Mouse (Mus musculus) G1E (cell line): ENCODE results near the gene Zdhhc13. TPM values are rescaled to one million over a fixed set of nuclear protein-coding genes. Genes with fewer than 3 reads are reported as not detected.

Experiments used
- ATAC-seq: 2 replicates; pipeline ENCODE4 v1.8.0; 2016; ENCODE audit warnings: mild to moderate bottlenecking; ENCODE audit not compliant: insufficient number of reproducible peaks, poor library complexity, low FRiP score, severe bottlenecking; ENCODE audit errors: extremely low read depth
- DNase-seq: peaks from one replicate; pipeline ENCODE4 v3.0.0; 2012; ENCODE audit warnings: low spot score
- H3K27me3 ChIP-seq: 2 replicates; pipeline ENCODE4 v1.6.1; 2012; ENCODE audit warnings: mild to moderate bottlenecking, low read length, inconsistent platforms; ENCODE audit not compliant: insufficient read depth
- H3K36me3 ChIP-seq: replicated peaks from 2 replicates; pipeline ENCODE3; 2012; ENCODE audit warnings: mild to moderate bottlenecking, inconsistent platforms
- H3K4me1 ChIP-seq: 2 replicates; pipeline ENCODE4 v1.6.1; 2012; ENCODE audit warnings: low read depth, low read length, inconsistent platforms, mixed read lengths; ENCODE audit not compliant: insufficient read depth
- H3K4me3 ChIP-seq: 2 replicates; pipeline ENCODE4 v1.5.1; 2012; ENCODE audit warnings: low read depth, mild to moderate bottlenecking, inconsistent platforms, low read length, moderate library complexity, mixed read lengths
- H3K9me3 ChIP-seq: replicated peaks from 2 replicates; pipeline ENCODE4 v1.6.1; 2012; ENCODE audit warnings: inconsistent platforms
- CTCF ChIP-seq: IDR thresholded peaks from 2 replicates; pipeline ENCODE4 v1.5.1; 2012; ENCODE audit warnings: low read depth, low read length, inconsistent platforms, mixed read lengths
- GATA1 ChIP-seq: IDR thresholded peaks from 2 replicates; pipeline ENCODE4 v1.6.1; 2012; ENCODE audit warnings: borderline replicate concordance, low read length, inconsistent platforms, mixed read lengths
- GATA2 ChIP-seq: IDR thresholded peaks from 2 replicates; pipeline ENCODE4 v1.6.1; 2012; ENCODE audit warnings: low read depth, low read length, inconsistent platforms, borderline replicate concordance
- POLR2AphosphoS5 ChIP-seq: IDR thresholded peaks from 2 replicates; pipeline ENCODE4 v1.6.1; 2012; ENCODE audit warnings: low read depth, low read length, inconsistent platforms; ENCODE audit not compliant: insufficient replicate concordance
- TAL1 ChIP-seq: conservative IDR thresholded peaks from 2 replicates; pipeline ENCODE4 v1.6.1; 2012; ENCODE audit warnings: low read depth, low read length, inconsistent platforms, mixed read lengths
- polyA plus RNA-seq: library from polyadenylated mRNA; stranded (reverse); fragments of >175 nt; gene quantifications from 2 replicates; pipeline ENCODE4 v1.2.3, GENCODE M21; 2012
- total RNA-seq, 2 experiments: library from RNA; stranded (forward) in 1 of 2; stranded (reverse) in 1 of 2; fragments of 200-1000 nt in 1 of 2; fragments of >200 nt in 1 of 2; fragmentation: Nextera tagmentation in 1 of 2; gene quantifications; 2 replicates each; pipeline ENCODE4 v1.2.3; 2014 to 2017

The Zdhhc13 gene
- total and polyA plus RNA-seq, 3 experiments, result 6.5 to 37.5 (median 31.0) TPM

- DNase-seq (no peak), ATAC-seq (no peak)
- no peaks in the 10 kb centered on the region for H3K4me1 ChIP-seq
- peaks cover 88% of the 10 kb centered on the region for H3K36me3 ChIP-seq
- TF ChIP-seq TAL1, result no peak
- no peak for TF ChIP-seq GATA1
- no peak for TF ChIP-seq CTCF
- no peak for TF ChIP-seq GATA2
- no peak for TF ChIP-seq POLR2AphosphoS5
- no peaks in the 10 kb centered on the region for H3K9me3 ChIP-seq
- H3K4me3 ChIP-seq, result no peak overlapping the region
- no peaks in the 10 kb centered on the region for H3K27me3 ChIP-seq
These were observed 17.8 kb downstream of the Zdhhc13 start for GRCm38 (mm10) chr7:48806587-48806986.

DNA sequence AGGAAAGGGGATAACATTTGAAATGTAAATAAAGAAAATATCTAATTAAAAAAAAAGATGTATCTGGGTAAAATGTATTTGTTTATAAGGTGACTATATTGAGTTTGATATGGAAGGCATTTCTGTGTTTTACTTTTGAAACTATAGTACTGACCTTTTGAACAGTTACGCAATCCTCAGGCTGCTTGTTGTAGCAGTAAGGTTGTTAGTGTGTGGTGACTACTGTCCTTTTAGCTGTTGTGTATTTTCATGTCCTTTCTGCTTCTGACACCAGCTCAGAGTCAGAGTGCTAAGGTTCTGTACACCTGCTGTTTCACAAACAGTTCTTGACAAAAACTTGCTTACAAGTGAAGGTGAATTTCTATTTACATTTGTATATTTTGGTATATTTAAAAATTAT lies 21.8 kb downstream of the Zdhhc13 start:
- Histone ChIP-seq H3K4me3 (no peak overlapping the region), H3K36me3 (peaks cover 86% of the 10 kb centered on the region), H3K9me3 (no peaks in the 10 kb centered on the region), H3K4me1 (no peaks in the 10 kb centered on the region), H3K27me3 (no peaks in the 10 kb centered on the region)
- ATAC-seq, result no peak
- DNase-seq, result no peak
- TF ChIP-seq CTCF, result no peak
- no peak for TF ChIP-seq GATA2
- TF ChIP-seq GATA1, result no peak
- no peak for TF ChIP-seq TAL1
- TF ChIP-seq POLR2AphosphoS5, result no peak

DNA sequence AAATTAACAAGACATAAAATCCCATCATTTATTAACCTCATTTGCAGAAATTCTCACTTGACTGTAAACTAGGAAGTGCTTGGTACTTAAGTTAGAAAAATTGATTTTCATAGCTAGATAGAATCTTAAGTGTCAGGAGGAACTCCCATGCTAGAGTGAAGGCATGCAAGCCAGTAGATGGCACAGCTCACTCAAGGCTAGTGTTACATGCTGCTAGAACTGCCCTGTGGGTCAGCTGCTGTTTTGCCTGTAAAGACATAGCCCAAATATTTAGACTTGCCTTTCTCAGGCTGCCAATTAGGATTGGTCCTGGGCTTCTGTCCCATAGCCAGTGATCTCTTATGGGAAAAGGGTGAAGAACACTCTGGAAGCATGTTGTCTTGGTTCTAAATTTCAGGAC lies 23.6 kb downstream of the Zdhhc13 start:
- DNase-seq (no peak), ATAC-seq (no peak)
- no peaks in the 10 kb centered on the region for H3K27me3 ChIP-seq
- H3K36me3 ChIP-seq, result peaks cover 86% of the 10 kb centered on the region
- no peak overlapping the region for H3K4me3 ChIP-seq
- no peaks in the 10 kb centered on the region for H3K9me3 ChIP-seq
- no peaks in the 10 kb centered on the region for H3K4me1 ChIP-seq
- TF ChIP-seq POLR2AphosphoS5 (no peak), CTCF (no peak), GATA2 (no peak), GATA1 (no peak), TAL1 (no peak)

- no peak for TF ChIP-seq GATA1
- TF ChIP-seq CTCF, result no peak
- no peak for TF ChIP-seq POLR2AphosphoS5
- TF ChIP-seq TAL1, result no peak
- TF ChIP-seq GATA2, result no peak
- Histone ChIP-seq H3K27me3 (no peaks in the 10 kb centered on the region), H3K4me3 (no peak overlapping the region), H3K36me3 (peaks cover 88% of the 10 kb centered on the region), H3K4me1 (no peaks in the 10 kb centered on the region), H3K9me3 (no peaks in the 10 kb centered on the region)
- no peak for DNase-seq
- ATAC-seq, result no peak
These were observed 24.8 kb downstream of the Zdhhc13 start for GRCm38 (mm10) chr7:48813594-48813993.

GRCm38 (mm10) chr7:48821654-48822053 lies 32.9 kb downstream of the Zdhhc13 start:
- no peak for ATAC-seq
- no peaks in the 10 kb centered on the region for H3K4me1 ChIP-seq
- H3K4me3 ChIP-seq, result no peak overlapping the region
- H3K27me3 ChIP-seq, result no peaks in the 10 kb centered on the region
- peaks cover 99% of the 10 kb centered on the region for H3K36me3 ChIP-seq
- no peaks in the 10 kb centered on the region for H3K9me3 ChIP-seq
- no peak for TF ChIP-seq POLR2AphosphoS5
- no peak for DNase-seq

DNA sequence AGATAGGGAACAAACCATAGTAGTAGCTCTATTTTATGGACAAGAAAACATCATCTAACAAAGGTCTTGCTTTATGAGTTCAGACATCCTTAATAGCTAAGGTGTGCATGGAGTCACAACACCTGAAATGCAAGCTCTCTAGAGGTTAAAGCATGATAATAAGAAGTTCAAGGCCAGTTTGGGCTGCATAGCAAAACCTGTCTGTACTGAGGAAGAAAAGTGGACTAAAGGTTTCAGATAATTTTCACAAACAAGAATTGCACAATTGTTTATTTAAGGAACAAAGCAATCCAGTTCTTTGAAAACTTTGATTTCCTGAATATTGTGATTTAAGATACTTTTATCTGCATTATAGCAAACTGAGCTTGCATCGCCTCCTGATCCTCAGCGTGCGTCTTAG lies 34.8 kb downstream of the Zdhhc13 start:
- H3K4me3 ChIP-seq, result no peak overlapping the region
- peaks cover 94% of the 10 kb centered on the region for H3K36me3 ChIP-seq
- no peaks in the 10 kb centered on the region for H3K9me3 ChIP-seq
- no peaks in the 10 kb centered on the region for H3K27me3 ChIP-seq
- no peaks in the 10 kb centered on the region for H3K4me1 ChIP-seq
- DNase-seq (no peak), ATAC-seq (no peak)
- TF ChIP-seq POLR2AphosphoS5 (no peak), GATA2 (no peak), CTCF (no peak), TAL1 (no peak), GATA1 (no peak)

- DNase-seq (no peak), ATAC-seq (no peak)
- Histone ChIP-seq H3K4me3 (no peak overlapping the region), H3K9me3 (no peaks in the 10 kb centered on the region), H3K27me3 (no peaks in the 10 kb centered on the region), H3K4me1 (no peaks in the 10 kb centered on the region), H3K36me3 (peaks cover 84% of the 10 kb centered on the region)
- TF ChIP-seq TAL1 (no peak), GATA2 (no peak), GATA1 (no peak), CTCF (no peak), POLR2AphosphoS5 (no peak)
These were observed 35.9 kb downstream of the Zdhhc13 start for GRCm38 (mm10) chr7:48824671-48825070.
